Mouse (Mus musculus): ENCODE measurements around the gene Antxr1.

DNA sequence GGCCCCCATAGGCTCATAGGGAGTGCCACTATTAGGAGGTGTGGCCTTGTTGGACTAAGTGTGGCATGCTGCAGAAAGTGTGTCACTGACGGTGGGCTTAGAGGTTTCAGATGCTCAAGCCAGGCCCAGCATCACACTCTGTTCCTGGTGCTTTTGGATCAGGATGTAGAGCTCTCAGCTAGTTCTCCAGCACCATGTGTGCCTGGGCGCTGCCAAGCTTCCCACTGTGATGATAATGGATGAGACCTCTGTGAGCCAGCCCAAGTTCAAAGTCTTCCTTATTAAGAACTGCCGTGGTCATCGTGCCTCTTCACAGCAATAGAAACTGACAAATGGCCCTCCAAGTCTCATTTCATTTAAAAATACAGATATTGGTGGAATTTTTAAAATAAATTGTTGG lies 22.9 kb downstream of the Antxr1 start:
- TF ChIP-seq POLR2A (IDR thresholded peaks at IDR 0.05; ENCODE audit: low read depth, low read length) (no peak), CTCF (IDR thresholded peaks at IDR 0.05; ENCODE audit: borderline replicate concordance, insufficient read depth, low read length) (no peak)

All from embryonic fibroblast, embryonic 13.5 days (primary cell).